Mouse (Mus musculus) small intestine, adult 2 months (tissue): ENCODE results near the gene Gm6377.

Source experiments
- CTCF ChIP-seq: fragments of 200-500 bp; IDR thresholded peaks from 2 replicates; pipeline ENCODE4 v1.5.1; 2012; ENCODE audit warnings: low read depth, mild to moderate bottlenecking, control low read depth, inconsistent platforms, low read length, moderate library complexity, mixed read lengths; ENCODE audit not compliant: insufficient replicate concordance, insufficient read length; ENCODE audit errors: extremely low read depth
- POLR2A ChIP-seq: fragments of 200-500 bp; IDR thresholded peaks from 2 replicates; pipeline ENCODE4 v1.6.1; 2012; ENCODE audit warnings: low read depth, mild to moderate bottlenecking, control low read depth, inconsistent platforms, low read length, moderate library complexity

- TF ChIP-seq CTCF (no peak), POLR2A (no peak)
These were observed 5.6 kb upstream of the Gm6377 start for GRCm38 (mm10) chrX:109190969-109191368.
